Mouse (Mus musculus): ENCODE measurements around the gene Slc25a43.

- TF ChIP-seq POLR2A (IDR thresholded peaks at IDR 0.05; ENCODE audit: low read depth, low read length) = no peak
- TF ChIP-seq ZMIZ1 (IDR thresholded peaks at IDR 0.05; ENCODE audit: low read depth, low read length) = no peak
- no peak for TF ChIP-seq CTCF (conservative IDR thresholded peaks at IDR 0.05 in 1 of 2, IDR thresholded peaks at IDR 0.05 in 1 of 2; ENCODE audit: low read depth in 2 of 2, low read length in 2 of 2)
- no peak for TF ChIP-seq E2F4 (IDR thresholded peaks at IDR 0.05; ENCODE audit: insufficient replicate concordance, low read depth, low read length)
- no peak for TF ChIP-seq ELF1 (IDR thresholded peaks at IDR 0.05; ENCODE audit: low read depth, low read length)
- no peak for TF ChIP-seq SMC3 (IDR thresholded peaks at IDR 0.05; ENCODE audit: low read depth, low read length)
Measured at GRCm38 (mm10) chrX:36794571-36794970, 51.1 kb downstream of the Slc25a43 start.
